9 mouse cellular contexts compared by ENCODE assay signal in the genomic region with DNA sequence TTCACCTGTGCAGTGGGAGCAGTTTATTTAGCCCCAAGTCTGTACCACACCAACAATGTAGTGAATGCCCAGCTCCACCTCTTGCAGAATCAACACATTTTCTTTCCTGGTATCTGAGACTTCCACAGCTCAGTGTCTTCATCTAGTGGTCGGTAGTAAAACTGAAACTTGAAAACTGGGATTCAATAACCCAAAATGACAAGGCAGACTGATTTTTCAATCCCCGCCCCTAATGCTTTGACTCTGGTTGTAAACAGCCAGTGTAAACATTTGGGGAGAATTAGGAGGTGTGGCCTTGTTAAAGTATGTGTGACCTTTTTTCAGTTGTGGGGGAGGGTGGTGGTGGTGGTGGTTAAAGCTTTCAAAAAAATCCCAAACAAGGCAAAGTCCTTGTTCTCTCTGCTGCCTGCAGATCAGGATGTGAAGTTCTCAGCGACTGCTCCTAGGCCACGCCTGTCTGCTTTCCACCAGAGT. TPM values are rescaled to one million over a fixed set of nuclear protein-coding genes. Genes with fewer than 3 reads are reported as not detected.
DNase-seq lines count a peak whose midpoint lies in the region; ATAC-seq and TF ChIP-seq lines count a peak whose summit lies in the region.
"Had no signal": no experiment of that assay in that cellular context is flagged by ENCODE, and none has a peak within 500 bp of the region (broad histone marks: within the 10 kb centered on the region; RNA-seq: fewer than 3 reads in every experiment).

No protein-coding gene starts in this region.

- H3K4me2 ChIP-seq in midbrain, embryonic 16.5 days (ENCODE audit: low read length), result no peak overlapping the region

- no peaks in the 10 kb centered on the region; the same call in 1 of the 2 replicates for H3K27me3 ChIP-seq in midbrain, embryonic 16.5 days (ENCODE audit: control insufficient read depth, insufficient read depth, low read depth, low read length)

- TF ChIP-seq CTCF in brain, embryonic 14.5 days (IDR thresholded peaks at IDR 0.05; ENCODE audit: borderline replicate concordance, extremely low read depth, insufficient read depth, insufficient read length), result peak; percentile 42; the same call in 1 of the 2 replicates

- no peak for DNase-seq in frontal cortex, postnatal 25 days (ENCODE audit: low spot score in 2 of 2)
- peak; percentile 4 for DNase-seq in 3134 (ENCODE audit: extremely low read depth, insufficient read length, low spot score)
- peak; percentile 54 for DNase-seq in brain, embryonic 14.5 days (ENCODE audit: low read depth)
- DNase-seq in kidney, postnatal 14 days, result peak; percentile 55
- no peak for DNase-seq in right cerebral cortex, postnatal 14 days

- no peaks in the 10 kb centered on the region for H3K36me3 ChIP-seq in midbrain, embryonic 16.5 days (ENCODE audit: control insufficient read depth, insufficient read depth, low read length)

- H3K4me3 ChIP-seq in midbrain, embryonic 16.5 days (ENCODE audit: low read depth, low read length), result no peak overlapping the region

- TF ChIP-seq POLR2A in brain, embryonic 14.5 days (IDR thresholded peaks at IDR 0.05; ENCODE audit: borderline replicate concordance, extremely low read depth, insufficient read depth, insufficient read length, poor library complexity, severe bottlenecking), result no peak

- H3K4me1 ChIP-seq in midbrain, embryonic 16.5 days (ENCODE audit: control insufficient read depth, insufficient read depth, low read length), result 0 out of 2 replicates have a peak, but pooled peaks cover 2% of the 10 kb centered on the region

- ATAC-seq in frontal cortex, adult (ENCODE audit: low TSS enrichment), result peak; percentile 93
- peak; percentile 68 for ATAC-seq in midbrain, embryonic 16.5 days
- ATAC-seq in monocyte, adult 5-6 weeks (replicated peaks; ENCODE audit: insufficient number of reproducible peaks, low FRiP score, low TSS enrichment, poor library complexity, severe bottlenecking), result no peak

- H3K9me3 ChIP-seq in midbrain, embryonic 16.5 days (replicated peaks; ENCODE audit: control insufficient read depth, low read length, poor library complexity, severe bottlenecking), result no peaks in the 10 kb centered on the region

- H3K27ac ChIP-seq in midbrain, embryonic 16.5 days (ENCODE audit: low read length), result no peak overlapping the region

- WGBS in midbrain, embryonic 16.5 days, result 59% methylated on average over 4 of the region's 4 CpGs

- no peak overlapping the region for H3K9ac ChIP-seq in midbrain, embryonic 16.5 days (ENCODE audit: low read depth, low read length)

RNA-seq across cellular contexts. Expression of a gene that starts 1.7 kb away (rescaled TPM):
- 0.04 and 0.05 TPM in 2 replicates for polyA plus RNA-seq in brain, embryonic 14.5 days (2012; rRNA removed)
- not detected in 2 replicates for polyA plus RNA-seq in midbrain, embryonic 16.5 days (2015; fragmentation: Nextera tagmentation; extraction: Ambion mirVana)
- 0.58 TPM in 1 of 3 replicates, not detected in the others for total RNA-seq in monocyte, adult 5-6 weeks (2017)
- total RNA-seq: left cerebral cortex, postnatal 10 days had no signal

RNA-seq across cellular contexts. Expression of a gene that starts 45.4 kb away (rescaled TPM):
- 0.22 and 0.30 TPM in 2 replicates for polyA plus RNA-seq in brain, embryonic 14.5 days (2012; rRNA removed)
- polyA plus RNA-seq in midbrain, embryonic 16.5 days (2015; fragmentation: Nextera tagmentation; extraction: Ambion mirVana), result not detected in 2 replicates
- not detected in 3 replicates for total RNA-seq in monocyte, adult 5-6 weeks (2017)

Comparison
In these comparisons a context has a peak if more than half of its experiments do, and no peak if none do; other contexts are left out.
1. DNase-seq: peak in 3134 (single experiment), brain, embryonic 14.5 days (single experiment) and kidney, postnatal 14 days (single experiment); none in frontal cortex, postnatal 25 days (0 of 2) and right cerebral cortex, postnatal 14 days (single experiment).